Mouse (Mus musculus) adrenal gland, postnatal 4 days (tissue): ENCODE results near the gene Gnl2. TPM values are rescaled to one million over a fixed set of nuclear protein-coding genes. Genes with fewer than 3 reads are reported as not detected.

Experiments
- DNase-seq, 2 experiments: peaks; one replicate each; pipeline ENCODE4 v3.0.0; 2021 to 2022; ENCODE audit warnings: low spot score in 2 of 2, mixed read lengths in 2 of 2
- total RNA-seq, 2 experiments: library from RNA; stranded (reverse); gene quantifications; 2 replicates each; pipeline ENCODE4 v1.2.3; 2021

Gnl2 gene
- total RNA-seq, 2 experiments from 2014 or later = 79.6 to 81.6 TPM

DNA sequence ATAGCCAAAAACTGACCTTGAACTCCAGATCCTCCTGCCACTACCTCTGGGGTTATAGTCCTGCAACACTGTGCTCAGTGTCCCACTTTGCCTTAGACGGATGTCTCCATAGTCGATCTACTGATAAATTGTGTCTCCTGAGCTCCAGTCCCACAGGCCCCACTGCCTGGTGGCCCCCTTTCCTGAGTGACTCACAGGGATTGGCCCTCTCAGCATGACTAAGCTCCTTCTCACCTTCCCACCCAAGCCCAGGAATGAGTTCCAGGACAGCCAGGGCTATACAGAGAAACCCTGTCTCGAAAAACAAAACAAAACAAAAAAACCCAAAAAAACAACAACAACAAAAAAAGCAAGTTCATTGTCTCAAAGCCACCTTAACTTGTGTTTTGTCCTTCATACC, 16.8 kb upstream of the Gnl2 start:
- DNase-seq = no peak

DNA sequence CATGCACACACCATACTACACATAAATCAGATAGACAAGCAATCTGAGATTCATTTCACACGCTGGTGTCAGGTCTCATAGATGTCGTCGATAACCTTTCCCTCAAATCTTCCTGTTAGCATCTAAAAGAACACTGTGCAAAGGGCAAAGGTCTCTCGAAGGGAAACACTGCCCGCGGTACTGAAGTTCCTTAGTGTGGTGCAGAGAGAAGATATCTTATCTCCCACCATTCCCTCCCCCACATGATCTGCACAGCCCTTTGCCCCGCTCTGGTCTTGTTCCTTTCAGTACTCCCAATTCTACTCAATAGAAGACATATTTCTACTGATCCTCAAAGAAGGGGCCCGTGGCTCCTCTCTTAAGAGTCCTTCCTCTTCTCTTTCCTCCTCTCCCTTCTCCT, 13.4 kb upstream of the Gnl2 start:
- no peak for DNase-seq

DNA sequence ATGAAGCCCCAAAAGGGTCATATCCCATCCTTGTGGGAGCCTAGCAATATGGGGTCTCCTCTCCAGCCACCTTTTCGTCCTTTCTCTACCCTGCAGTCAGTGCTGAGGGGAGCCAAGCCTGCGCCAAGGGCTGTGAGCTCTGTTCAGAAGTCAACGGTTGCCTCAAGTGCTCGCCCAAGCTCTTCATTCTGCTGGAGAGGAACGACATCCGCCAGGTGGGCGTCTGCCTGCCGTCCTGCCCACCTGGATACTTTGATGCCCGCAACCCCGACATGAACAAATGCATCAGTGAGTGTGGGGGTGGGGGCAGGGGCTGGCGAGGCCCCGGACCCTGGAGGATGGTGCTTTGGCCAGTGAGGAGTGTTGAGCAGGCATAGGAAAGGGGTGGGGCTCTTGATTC, 11.5 kb upstream of the Gnl2 start:
- no peak for DNase-seq

DNA sequence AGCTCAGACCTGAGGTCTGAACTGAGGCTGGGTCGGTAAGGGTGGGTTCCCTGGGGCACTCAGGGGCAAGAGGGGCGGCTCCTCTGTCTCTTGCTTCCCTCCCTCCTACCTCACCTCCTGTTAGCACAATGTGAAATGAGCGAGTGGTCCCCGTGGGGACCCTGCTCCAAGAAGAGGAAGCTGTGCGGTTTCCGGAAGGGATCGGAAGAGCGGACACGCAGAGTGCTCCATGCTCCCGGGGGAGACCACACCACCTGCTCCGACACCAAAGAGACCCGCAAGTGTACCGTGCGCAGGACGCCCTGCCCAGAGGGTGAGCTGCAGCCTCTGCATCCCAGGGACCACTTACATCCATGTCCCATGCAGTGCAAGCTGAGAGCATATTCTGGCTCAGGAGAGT, 8.9 kb upstream of the Gnl2 start:
- no peak for DNase-seq

DNA sequence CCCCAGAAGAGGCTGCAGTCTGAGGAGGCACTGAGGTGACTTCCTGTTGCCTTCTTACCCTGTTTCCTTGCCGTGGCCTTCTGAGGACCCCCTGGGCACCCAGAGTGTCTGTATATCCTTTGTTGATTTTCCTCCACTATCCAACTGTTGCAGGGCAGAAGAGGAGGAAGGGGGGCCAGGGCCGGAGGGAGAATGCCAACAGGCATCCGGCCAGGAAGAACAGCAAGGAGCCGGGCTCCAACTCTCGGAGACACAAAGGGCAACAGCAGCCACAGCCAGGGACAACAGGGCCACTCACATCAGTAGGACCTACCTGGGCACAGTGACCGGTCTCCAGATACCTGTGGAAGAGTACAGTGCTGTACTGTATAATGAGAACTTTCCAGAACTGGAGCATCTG, 8.2 kb upstream of the Gnl2 start:
- DNase-seq = no peak

GRCm38 (mm10) chr4:125008712-125009111, 7.7 kb upstream of the Gnl2 start:
- DNase-seq = no peak

- DNase-seq = peak; percentile 37 to 52
Observed at GRCm38 (mm10) chr4:125017431-125017830, 1.0 kb downstream of the Gnl2 start.

- no peak for DNase-seq
Observed at GRCm38 (mm10) chr4:125020780-125021538, 4.6 kb downstream of the Gnl2 start.

- DNase-seq = peak; percentile 84 to 89
Observed at GRCm38 (mm10) chr4:125029891-125030614, 13.7 kb downstream of the Gnl2 start.

- no peak for DNase-seq
Observed at GRCm38 (mm10) chr4:125034341-125034740, 18.0 kb downstream of the Gnl2 start.

DNA sequence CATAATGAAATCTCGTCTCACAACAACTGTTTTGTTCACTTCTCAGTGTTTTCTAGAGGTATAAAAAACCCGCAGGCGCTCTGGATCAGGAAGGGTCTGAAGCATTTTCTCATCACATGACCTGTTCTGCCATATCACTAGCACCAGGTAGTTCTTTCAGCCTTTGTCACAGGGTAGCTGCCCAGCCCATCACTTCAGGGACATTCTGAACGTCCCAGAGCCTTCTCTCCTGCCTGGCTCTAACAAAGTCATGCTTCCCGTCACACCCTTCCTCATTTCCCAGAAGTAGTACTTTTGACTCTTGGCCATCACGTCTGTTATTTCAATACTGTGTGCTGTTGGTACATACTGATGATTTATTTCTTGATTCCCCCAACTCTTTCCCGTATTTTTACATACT, 28.1 kb downstream of the Gnl2 start:
- DNase-seq = no peak

GRCm38 (mm10) chr4:125055385-125055784, 39.0 kb downstream of the Gnl2 start:
- DNase-seq = no peak

GRCm38 (mm10) chr4:125056476-125056875, 40.1 kb downstream of the Gnl2 start:
- no peak for DNase-seq

- DNase-seq = no peak
Observed at GRCm38 (mm10) chr4:125057273-125057672, 40.9 kb downstream of the Gnl2 start.

DNA sequence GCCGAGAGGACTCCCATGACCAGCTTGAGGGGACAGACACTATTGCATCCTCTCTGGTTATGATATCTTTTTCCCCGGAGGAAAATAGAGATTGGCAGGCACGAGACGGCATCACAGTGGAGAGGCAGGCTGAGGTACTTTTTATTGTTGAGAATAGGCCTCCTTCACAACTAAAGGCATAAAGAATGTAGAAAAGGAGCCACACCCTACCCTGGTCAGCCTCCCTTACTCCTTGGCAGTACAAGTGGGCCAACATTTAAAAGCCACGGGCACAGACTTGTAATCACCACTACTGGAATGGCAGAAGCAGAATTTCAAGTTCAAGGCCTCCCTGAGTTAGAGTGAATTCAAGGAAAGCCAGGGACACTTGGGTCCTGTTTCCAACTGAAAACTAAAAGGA, 41.6 kb downstream of the Gnl2 start:
- no peak for DNase-seq

DNA sequence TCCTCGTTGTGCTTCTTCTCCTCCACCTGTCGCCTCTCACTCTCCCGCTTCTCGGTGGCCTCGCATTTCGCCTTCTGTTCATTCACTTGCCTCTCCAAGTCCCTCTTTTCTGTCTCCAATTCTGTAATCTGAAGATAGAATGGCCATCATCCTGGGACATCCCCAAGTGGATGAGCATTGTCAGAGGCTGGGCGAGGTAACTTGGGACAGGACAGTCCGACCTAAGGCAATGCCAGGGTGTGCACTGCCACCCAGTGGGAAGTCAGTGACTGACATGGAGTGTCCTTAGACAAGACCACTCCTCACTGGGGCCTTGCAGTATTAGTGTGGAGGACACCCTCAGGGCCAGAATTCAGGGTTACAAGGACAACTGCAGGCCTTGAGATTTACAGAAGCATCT, 42.6 kb downstream of the Gnl2 start:
- DNase-seq = peak; percentile 15 to 45

- no peak for DNase-seq
Observed at GRCm38 (mm10) chr4:125063829-125064228, 47.4 kb downstream of the Gnl2 start.

DNA sequence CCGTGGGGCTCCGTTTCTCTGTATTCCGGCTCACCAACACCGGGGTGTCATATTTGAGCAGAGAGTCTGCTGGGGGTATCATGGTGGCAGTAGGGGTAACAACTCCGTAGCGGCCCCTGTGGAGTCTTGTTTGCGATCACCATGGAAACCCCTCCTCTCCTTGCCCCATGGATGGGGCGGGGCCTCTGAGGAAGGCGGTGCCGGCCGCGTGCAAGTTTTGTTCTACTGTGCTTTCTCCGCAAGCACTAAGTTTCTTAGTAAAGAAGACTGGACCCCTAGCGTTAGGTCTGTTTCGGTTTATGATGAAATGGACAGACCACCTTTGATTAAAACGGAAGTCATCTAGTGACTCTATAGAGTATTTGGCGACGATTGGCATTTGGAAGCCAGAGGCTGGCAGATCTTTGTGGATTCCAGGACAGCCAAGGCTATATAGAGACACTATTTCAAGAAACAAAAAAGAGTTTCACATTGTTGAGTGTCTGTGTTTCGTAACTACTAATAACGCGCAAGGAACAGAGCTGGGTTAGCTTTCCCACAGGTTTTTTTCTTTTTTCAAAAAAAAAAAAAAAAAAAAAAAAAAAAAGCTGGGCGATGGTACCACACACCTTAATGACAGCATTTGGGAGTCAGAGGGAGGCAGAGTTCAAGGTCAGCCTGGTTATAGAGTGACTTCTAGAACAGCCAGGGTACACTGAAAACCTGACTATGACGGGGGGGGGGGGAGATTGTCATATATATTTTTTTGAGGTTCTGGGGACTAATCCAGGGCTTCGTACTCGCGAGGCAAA, 49.3 kb downstream of the Gnl2 start, which contains the start of gene Dnali1:
Gene Dnali1 (minus strand): TSS at position 187 of the 791 bp plus-strand sequence.
- DNase-seq = peak; percentile 20

- DNase-seq = peak; percentile 84 to 90
Observed at GRCm38 (mm10) chr4:125066490-125067370, 50.3 kb downstream of the Gnl2 start, which contains the start of gene Snip1. Snip1 (plus strand) TSS chr4:125066672.

DNA sequence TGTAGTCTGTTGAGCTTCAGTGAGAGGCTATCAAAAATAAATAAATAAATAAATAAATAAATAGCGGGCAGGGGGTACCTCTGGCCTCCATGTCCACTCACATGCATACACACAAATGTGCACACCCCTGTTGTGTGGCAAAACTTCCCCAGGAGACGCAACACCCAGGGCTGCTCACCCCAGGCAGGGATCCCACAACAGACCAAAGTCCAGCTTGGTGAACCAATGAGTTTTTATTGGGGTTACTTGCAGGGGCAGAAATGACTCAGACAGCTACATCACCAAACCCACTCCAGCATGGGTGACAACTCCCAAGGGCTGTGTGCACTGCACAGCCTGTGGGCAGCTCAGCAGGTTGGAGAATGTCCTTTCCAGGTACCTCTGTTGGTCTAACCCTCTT, 61.3 kb downstream of the Gnl2 start:
- DNase-seq = no peak

DNA sequence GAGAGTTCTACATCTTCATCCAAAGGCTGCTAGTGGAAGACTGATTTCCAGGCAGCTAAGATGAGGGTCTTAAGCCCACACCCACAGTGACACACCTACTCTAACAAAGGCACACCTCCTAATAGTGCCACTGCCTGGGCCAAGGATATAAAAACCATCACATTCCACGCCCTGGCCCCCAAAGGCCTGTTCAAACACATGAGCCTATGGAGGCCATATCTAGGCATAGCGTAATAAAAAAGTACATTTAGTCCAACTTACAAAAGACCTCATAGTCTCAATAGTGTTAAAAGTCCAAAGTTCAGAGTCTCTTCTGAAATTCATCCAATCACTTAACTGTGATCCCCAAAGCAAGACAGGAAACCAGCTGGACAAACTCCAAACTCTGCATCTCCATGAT, 62.3 kb downstream of the Gnl2 start:
- DNase-seq = no peak
